Mouse (Mus musculus): Measurements from ENCODE around the gene Gm44790.

GRCm38 (mm10) chr6:86426358-86426757, at the start of gene Gm44790:
- TF ChIP-seq CTCF (IDR thresholded peaks at IDR 0.05; ENCODE audit: low read depth, low read length) (no peak), POLR2A (IDR thresholded peaks at IDR 0.05; ENCODE audit: extremely low read depth, insufficient read depth, low read length) (no peak)
